Mouse (Mus musculus): ENCODE data around the gene Capn11.

Capn11 gene

GRCm38 (mm10) chr17:45659225-45659624 is at the start of gene Capn11:
Gene Capn11 (minus strand): TSS chr17:45659325.
- no peak for DNase-seq (ENCODE audit: low spot score)

GRCm38 (mm10) chr17:45708179-45708578 is 49.1 kb upstream of the Capn11 start:
- no peak for DNase-seq (ENCODE audit: low spot score)

GRCm38 (mm10) chr17:45707376-45707775 is 48.3 kb upstream of the Capn11 start:
- no peak for DNase-seq (ENCODE audit: low spot score)

- no peak for DNase-seq (ENCODE audit: low spot score)
These were observed 47.7 kb upstream of the Capn11 start for GRCm38 (mm10) chr17:45706796-45707195.

GRCm38 (mm10) chr17:45703187-45703586 is 44.1 kb upstream of the Capn11 start:
- no peak for DNase-seq (ENCODE audit: low spot score)

- DNase-seq (ENCODE audit: low spot score) = no peak
These were observed 43.1 kb upstream of the Capn11 start for GRCm38 (mm10) chr17:45702254-45702653.

- no peak for DNase-seq (ENCODE audit: low spot score)
These were observed 42.1 kb upstream of the Capn11 start for GRCm38 (mm10) chr17:45701236-45701591.

- no peak for DNase-seq (ENCODE audit: low spot score)
These were observed 41.5 kb upstream of the Capn11 start for GRCm38 (mm10) chr17:45700496-45701235.

- no peak for DNase-seq (ENCODE audit: low spot score)
These were observed 40.1 kb upstream of the Capn11 start for GRCm38 (mm10) chr17:45699039-45699740.

- no peak for DNase-seq (ENCODE audit: low spot score)
These were observed 39.2 kb upstream of the Capn11 start for GRCm38 (mm10) chr17:45698368-45698767.

- DNase-seq (ENCODE audit: low spot score) = no peak
These were observed 37.9 kb upstream of the Capn11 start for GRCm38 (mm10) chr17:45696981-45697380.

- peak; percentile 51 for DNase-seq (ENCODE audit: low spot score)
These were observed 36.3 kb upstream of the Capn11 start for GRCm38 (mm10) chr17:45695227-45696120.

- no peak for DNase-seq (ENCODE audit: low spot score)
These were observed 34.9 kb upstream of the Capn11 start for GRCm38 (mm10) chr17:45693812-45694565.

- no peak for DNase-seq (ENCODE audit: low spot score)
These were observed 33.0 kb upstream of the Capn11 start for GRCm38 (mm10) chr17:45692159-45692558.

GRCm38 (mm10) chr17:45690044-45690443 is 30.9 kb upstream of the Capn11 start:
- DNase-seq (ENCODE audit: low spot score) = no peak

GRCm38 (mm10) chr17:45689120-45689519 is 30.0 kb upstream of the Capn11 start:
- no peak for DNase-seq (ENCODE audit: low spot score)

- peak; percentile 50 for DNase-seq (ENCODE audit: low spot score)
These were observed 27.6 kb upstream of the Capn11 start, which contains the start of gene Tmem63b for GRCm38 (mm10) chr17:45686716-45687115. Gene Tmem63b (minus strand): TSS chr17:45686905.

GRCm38 (mm10) chr17:45686093-45686619 is 27.0 kb upstream of the Capn11 start, which contains the start of gene Mrpl14:
Gene Mrpl14 (plus strand): TSS chr17:45686322.
- DNase-seq (ENCODE audit: low spot score) = peak; percentile 91

GRCm38 (mm10) chr17:45685171-45686092 is 26.3 kb upstream of the Capn11 start:
- peak; percentile 37 for DNase-seq (ENCODE audit: low spot score)

- DNase-seq (ENCODE audit: low spot score) = no peak
These were observed 25.6 kb upstream of the Capn11 start for GRCm38 (mm10) chr17:45684667-45685131.

Data from c-Kit-positive CD71-positive TER-119-positive erythroid progenitor cells, embryonic 14.5 days (primary cell).